Mouse (Mus musculus) stomach, postnatal 0 days (tissue): ENCODE results near the gene Itpk1.

Source experiments
- CTCF ChIP-seq: IDR thresholded peaks from 2 replicates; pipeline ENCODE4 v1.5.1; 2016; ENCODE audit warnings: antibody characterized with exemption, low read depth, mild to moderate bottlenecking, moderate library complexity
- EP300 ChIP-seq: optimal IDR thresholded peaks from 2 replicates; pipeline ENCODE3; 2016; ENCODE audit warnings: antibody characterized with exemption

GRCm38 (mm10) chr12:102626841-102627240 lies 77.9 kb downstream of the Itpk1 start:
- no peak for TF ChIP-seq CTCF
- no peak for TF ChIP-seq EP300
